Mouse (Mus musculus) embryonic facial prominence, embryonic 14.5 days (tissue): ENCODE data around the gene Ppp2r2c. TPM values are rescaled to one million over a fixed set of nuclear protein-coding genes. Genes with fewer than 3 reads are reported as not detected.

ENCODE experiments used
- ATAC-seq: fragments of 200-750 bp; cut with Nextera tagmentation; 2 replicates; pipeline ENCODE4 v1.8.0; 2017; ENCODE audit warnings: low read depth, moderate number of reproducible peaks, moderate TSS enrichment
- DNase-seq: peaks from one replicate; pipeline ENCODE4 v3.0.0-alpha.2; 2015; ENCODE audit warnings: low spot score
- H3K27ac ChIP-seq: fragments of 300-500 bp; sonication (generic); replicated peaks from 2 replicates; pipeline ENCODE4 v1.5.1; 2014; ENCODE audit warnings: low read depth, mild to moderate bottlenecking, low read length, moderate library complexity
- H3K27me3 ChIP-seq: fragments of 300-500 bp; sonication (generic); replicated peaks from 2 replicates; pipeline ENCODE4 v1.6.1; 2014; ENCODE audit warnings: low read length; ENCODE audit not compliant: control insufficient read depth, insufficient read depth
- H3K36me3 ChIP-seq: fragments of 300-500 bp; sonication (generic); 2 replicates; pipeline ENCODE4 v1.6.1; 2014; ENCODE audit warnings: low read length, mixed read lengths; ENCODE audit not compliant: control insufficient read depth, insufficient read depth
- H3K4me1 ChIP-seq: fragments of 300-500 bp; sonication (generic); 2 replicates; pipeline ENCODE4 v1.6.1; 2014; ENCODE audit warnings: antibody characterized with exemption, low read length; ENCODE audit not compliant: control insufficient read depth, insufficient read depth
- H3K4me2 ChIP-seq: fragments of 300-500 bp; sonication (generic); 2 replicates; pipeline ENCODE4 v1.6.1; 2014; ENCODE audit warnings: low read depth, mild to moderate bottlenecking, low read length, moderate library complexity, mixed read lengths
- H3K4me3 ChIP-seq: fragments of 300-500 bp; sonication (generic); 2 replicates; pipeline ENCODE4 v1.5.1; 2014; ENCODE audit warnings: low read depth, mild to moderate bottlenecking, low read length
- H3K9ac ChIP-seq: fragments of 300-500 bp; sonication (generic); 2 replicates; pipeline ENCODE4 v1.6.1; 2014; ENCODE audit warnings: low read depth, mild to moderate bottlenecking, low read length, moderate library complexity, mixed read lengths
- H3K9me3 ChIP-seq: fragments of 300-500 bp; sonication (generic); 2 replicates; pipeline ENCODE4 v1.6.1; 2016; ENCODE audit warnings: low read length; ENCODE audit not compliant: control insufficient read depth
- WGBS: fragments of 180-500 bp; shearing (Covaris S2); extraction: QIAGEN DNeasy Blood & Tissue Kit; methylation state at CpG from one replicate; pipeline ENCODE4 v1.1.7; 2014; 5-methylcytosine and 5-hydroxymethylcytosine counted together
- polyA plus RNA-seq: library from polyadenylated mRNA; unstranded; fragments of >200 nt; fragmentation: Nextera tagmentation; extraction: Ambion mirVana; gene quantifications from 2 replicates; pipeline ENCODE4 v1.2.1, GENCODE M21; 2014

Gene Ppp2r2c
- polyA plus RNA-seq, 1 experiment from 2014 or later = 3.1 TPM

DNA sequence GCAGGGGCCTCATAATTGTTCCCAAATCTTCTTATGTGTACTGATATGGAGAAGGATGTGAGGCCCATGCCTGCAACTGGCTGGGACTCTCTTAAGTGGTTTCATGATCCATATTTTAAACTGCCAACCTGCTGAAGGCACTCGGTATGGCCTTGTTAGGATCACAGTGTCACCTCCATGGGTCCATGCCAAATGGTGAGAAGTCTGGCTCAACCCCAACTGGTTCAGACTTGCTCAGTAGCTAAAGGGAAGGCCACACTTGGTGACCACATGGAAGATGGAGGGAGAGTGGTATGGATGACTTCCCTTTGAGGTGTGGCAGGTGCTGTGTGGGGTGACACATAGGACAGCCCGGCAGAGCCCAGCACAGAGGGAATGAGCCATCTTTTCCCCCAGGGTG, 9.3 kb downstream of the Ppp2r2c start:
- ATAC-seq = no peak
- Histone ChIP-seq H3K4me1 (no peaks in the 10 kb centered on the region), H3K36me3 (no peaks in the 10 kb centered on the region), H3K9ac (no peak overlapping the region), H3K9me3 (no peaks in the 10 kb centered on the region), H3K4me2 (no peak overlapping the region), H3K4me3 (no peak overlapping the region), H3K27ac (no peak overlapping the region), H3K27me3 (peaks cover 14% of the 10 kb centered on the region)
- no peak for DNase-seq
- WGBS = 72% methylated on average over 2 of the region's 2 CpGs

DNA sequence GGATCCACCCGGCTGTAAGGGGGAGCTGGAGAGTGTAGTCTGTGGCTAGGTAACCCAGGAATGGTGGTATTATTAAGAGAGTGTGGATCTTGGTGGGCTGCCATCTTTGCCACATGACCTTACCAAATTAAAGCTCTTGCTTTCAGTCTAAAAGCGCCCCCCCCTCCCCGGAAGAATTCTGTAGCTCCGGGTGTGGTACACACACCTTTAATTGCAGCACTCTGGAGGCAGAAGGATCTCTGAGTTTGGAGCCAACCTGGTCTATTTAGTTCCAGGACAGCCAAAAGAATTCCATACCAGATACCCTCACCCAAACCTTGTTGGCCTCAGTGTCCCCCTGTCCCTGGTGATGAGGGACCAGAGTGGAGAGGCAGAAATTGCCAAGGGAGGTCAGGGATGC, 10.5 kb downstream of the Ppp2r2c start:
- no peaks in the 10 kb centered on the region for H3K9me3 ChIP-seq
- H3K27ac ChIP-seq = no peak overlapping the region
- no peaks in the 10 kb centered on the region for H3K36me3 ChIP-seq
- ATAC-seq (no peak), DNase-seq (no peak)
- 86% methylated on average over 4 of the region's 4 CpGs for WGBS
- no peak overlapping the region for H3K4me2 ChIP-seq
- no peaks in the 10 kb centered on the region for H3K4me1 ChIP-seq
- no peak overlapping the region for H3K9ac ChIP-seq
- H3K4me3 ChIP-seq = no peak overlapping the region
- peaks cover 4% of the 10 kb centered on the region for H3K27me3 ChIP-seq

DNA sequence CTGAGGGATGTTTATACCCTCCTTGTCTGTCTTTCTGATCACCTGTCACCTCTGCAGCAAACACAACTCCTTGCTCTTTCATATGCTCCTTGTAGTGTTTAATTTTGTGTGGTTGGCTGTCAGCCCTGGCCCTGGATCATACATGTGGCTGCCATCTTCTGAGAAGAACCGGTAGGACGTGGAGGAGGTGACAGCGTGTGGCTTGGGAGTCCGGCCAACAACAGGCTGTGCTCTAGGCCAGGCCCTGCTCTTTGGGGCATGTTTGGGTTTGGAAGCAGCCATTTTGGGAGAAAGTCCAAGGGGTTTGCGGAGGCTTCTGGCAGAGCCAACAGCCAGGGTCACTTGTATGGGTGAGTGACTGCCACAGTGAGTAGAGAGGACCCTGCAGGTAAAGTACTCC, 12.3 kb downstream of the Ppp2r2c start:
- Histone ChIP-seq H3K4me2 (no peak overlapping the region), H3K9ac (no peak overlapping the region), H3K4me1 (no peaks in the 10 kb centered on the region), H3K27me3 (no peaks in the 10 kb centered on the region), H3K9me3 (no peaks in the 10 kb centered on the region), H3K36me3 (no peaks in the 10 kb centered on the region), H3K27ac (no peak overlapping the region), H3K4me3 (no peak overlapping the region)
- ATAC-seq (no peak), DNase-seq (no peak)
- WGBS = 75% methylated on average over 5 of the region's 5 CpGs

DNA sequence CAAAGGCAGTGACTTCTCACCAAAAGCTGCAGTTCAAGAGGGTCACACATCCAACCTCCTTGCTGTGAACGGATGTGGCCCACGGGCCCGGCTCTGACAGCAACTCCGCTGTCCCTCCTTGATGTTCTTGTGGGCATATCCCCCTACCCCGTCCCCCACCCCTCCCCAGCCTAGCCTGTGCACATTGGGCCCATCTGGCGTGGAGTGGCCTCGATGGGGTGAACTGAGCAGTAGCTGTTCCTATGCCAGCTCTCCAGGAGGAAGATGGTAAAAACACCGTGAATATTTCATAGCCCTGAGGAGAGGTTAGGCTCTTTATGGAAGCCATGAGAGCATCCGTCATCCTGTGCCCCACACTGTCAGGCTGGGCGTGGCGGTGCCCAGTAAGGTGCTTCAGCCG, 15.2 kb downstream of the Ppp2r2c start:
- no peak for DNase-seq
- no peak overlapping the region for H3K27ac ChIP-seq
- 66% methylated on average over 12 of the region's 12 CpGs for WGBS

DNA sequence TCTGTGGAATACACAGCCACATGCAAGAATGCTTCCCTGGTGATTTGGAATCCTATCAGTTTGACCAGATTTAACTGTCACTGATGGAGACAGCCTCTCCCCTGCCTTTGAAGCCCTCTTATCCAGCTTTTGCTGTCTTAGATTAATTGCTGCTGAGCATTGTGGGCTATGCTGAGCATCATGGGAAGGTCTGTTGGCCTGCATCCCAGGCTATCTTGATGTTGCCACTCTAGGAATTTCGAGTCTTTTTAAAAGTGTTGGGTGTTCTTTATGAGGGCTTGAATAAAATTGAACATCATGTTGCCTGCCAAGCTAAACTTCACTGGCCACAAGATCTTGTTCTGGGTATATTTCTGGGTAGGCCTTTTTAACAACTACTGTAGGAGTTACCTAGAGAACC, 16.8 kb downstream of the Ppp2r2c start:
- H3K27me3 ChIP-seq = no peaks in the 10 kb centered on the region
- H3K4me1 ChIP-seq = no peaks in the 10 kb centered on the region
- H3K4me2 ChIP-seq = no peak overlapping the region
- H3K9ac ChIP-seq = no peak overlapping the region
- no peaks in the 10 kb centered on the region for H3K36me3 ChIP-seq
- no peak overlapping the region for H3K27ac ChIP-seq
- H3K4me3 ChIP-seq = no peak overlapping the region
- no peak for ATAC-seq
- H3K9me3 ChIP-seq = no peaks in the 10 kb centered on the region
- no peak for DNase-seq
- 75% methylated on average over 1 of the region's 1 CpGs for WGBS

More for the DNA sequence above, 15.2 kb downstream of the Ppp2r2c start:
- no peaks in the 10 kb centered on the region for H3K27me3 ChIP-seq
- ATAC-seq = no peak
- H3K4me1 ChIP-seq = no peaks in the 10 kb centered on the region
- H3K36me3 ChIP-seq = no peaks in the 10 kb centered on the region
- H3K4me2 ChIP-seq = no peak overlapping the region
- H3K9ac ChIP-seq = no peak overlapping the region
- no peak overlapping the region for H3K4me3 ChIP-seq
- H3K9me3 ChIP-seq = no peaks in the 10 kb centered on the region

DNA sequence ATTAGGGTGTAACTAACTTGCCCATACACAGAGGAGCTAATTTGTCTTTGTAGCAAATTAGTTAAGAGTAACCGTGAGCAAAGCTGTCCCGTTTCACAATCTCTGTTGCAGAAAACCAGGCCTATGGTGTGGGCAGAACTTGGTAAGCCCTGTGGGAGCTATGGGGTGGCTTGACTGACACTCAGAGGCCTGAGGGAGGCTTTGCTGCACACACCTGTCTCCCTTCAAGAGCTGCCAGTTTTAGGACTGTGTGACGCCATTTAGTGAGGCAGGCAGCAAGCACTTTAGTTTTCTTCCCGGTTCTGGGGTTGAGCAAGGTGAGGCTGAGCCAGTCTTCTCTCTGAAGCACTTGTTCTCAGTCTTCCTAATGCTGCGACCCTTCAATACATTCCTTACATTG, 17.3 kb downstream of the Ppp2r2c start:
- WGBS = 72% methylated on average over 5 of the region's 5 CpGs
- no peaks in the 10 kb centered on the region for H3K9me3 ChIP-seq
- no peak for DNase-seq
- H3K27me3 ChIP-seq = no peaks in the 10 kb centered on the region
- no peak overlapping the region for H3K9ac ChIP-seq
- H3K27ac ChIP-seq = no peak overlapping the region
- no peaks in the 10 kb centered on the region for H3K4me1 ChIP-seq
- ATAC-seq = no peak
- H3K36me3 ChIP-seq = no peaks in the 10 kb centered on the region
- no peak overlapping the region for H3K4me2 ChIP-seq
- H3K4me3 ChIP-seq = no peak overlapping the region

DNA sequence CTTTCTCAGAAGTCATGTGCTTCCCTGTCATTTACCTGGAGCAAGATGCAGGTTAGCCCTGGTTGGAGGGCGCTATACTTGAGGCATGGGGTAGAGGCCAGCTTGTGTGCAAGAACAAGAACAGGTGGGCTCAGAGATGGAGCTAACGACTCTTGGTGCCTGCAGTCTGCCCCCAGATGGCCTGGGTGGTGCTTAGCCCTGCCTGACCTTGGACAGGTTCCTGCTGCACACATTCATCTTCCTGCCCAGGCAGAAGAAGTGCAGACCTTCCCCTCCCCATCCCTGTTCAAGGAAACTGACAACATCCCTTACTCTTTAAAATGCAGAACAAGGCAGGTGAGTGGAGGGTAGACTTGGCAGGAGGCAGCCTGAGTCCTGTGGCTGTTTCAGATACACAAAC, 18.0 kb downstream of the Ppp2r2c start:
- 68% methylated on average over 2 of the region's 2 CpGs for WGBS
- no peak overlapping the region for H3K9ac ChIP-seq
- no peak overlapping the region for H3K27ac ChIP-seq
- no peaks in the 10 kb centered on the region for H3K27me3 ChIP-seq
- no peaks in the 10 kb centered on the region for H3K36me3 ChIP-seq
- no peak for DNase-seq
- no peak for ATAC-seq
- no peak overlapping the region for H3K4me3 ChIP-seq
- H3K4me2 ChIP-seq = no peak overlapping the region
- no peaks in the 10 kb centered on the region for H3K4me1 ChIP-seq
- H3K9me3 ChIP-seq = no peaks in the 10 kb centered on the region

DNA sequence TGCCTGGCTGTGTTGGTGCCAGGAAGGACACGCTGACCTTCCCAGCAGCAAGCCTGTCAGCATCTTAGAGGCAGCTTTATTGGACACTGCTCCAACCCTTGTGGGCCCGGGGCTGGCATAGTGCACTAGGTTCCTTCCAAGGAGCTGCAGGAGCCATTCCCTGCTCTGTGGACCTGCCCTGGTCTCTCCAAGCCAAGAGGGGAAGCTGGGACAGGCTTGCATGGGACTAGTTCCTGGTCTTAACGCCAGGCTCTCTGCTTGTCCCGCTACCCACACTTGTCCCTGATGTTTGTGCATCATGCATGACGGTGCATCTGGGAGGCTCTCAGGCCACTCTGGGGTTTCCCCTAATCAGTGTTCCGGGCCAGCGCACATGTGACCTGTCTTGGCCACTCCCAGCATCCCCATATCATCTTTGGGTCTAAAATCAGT, 18.6 kb downstream of the Ppp2r2c start:
- DNase-seq (no peak), ATAC-seq (no peak)
- 71% methylated on average over 6 of the region's 7 CpGs for WGBS
- no peak overlapping the region for H3K27ac ChIP-seq
- H3K27me3 ChIP-seq = no peaks in the 10 kb centered on the region
- no peaks in the 10 kb centered on the region for H3K36me3 ChIP-seq
- no peak overlapping the region for H3K4me2 ChIP-seq
- H3K9me3 ChIP-seq = no peaks in the 10 kb centered on the region
- H3K4me3 ChIP-seq = no peak overlapping the region
- H3K9ac ChIP-seq = no peak overlapping the region
- no peaks in the 10 kb centered on the region for H3K4me1 ChIP-seq

DNA sequence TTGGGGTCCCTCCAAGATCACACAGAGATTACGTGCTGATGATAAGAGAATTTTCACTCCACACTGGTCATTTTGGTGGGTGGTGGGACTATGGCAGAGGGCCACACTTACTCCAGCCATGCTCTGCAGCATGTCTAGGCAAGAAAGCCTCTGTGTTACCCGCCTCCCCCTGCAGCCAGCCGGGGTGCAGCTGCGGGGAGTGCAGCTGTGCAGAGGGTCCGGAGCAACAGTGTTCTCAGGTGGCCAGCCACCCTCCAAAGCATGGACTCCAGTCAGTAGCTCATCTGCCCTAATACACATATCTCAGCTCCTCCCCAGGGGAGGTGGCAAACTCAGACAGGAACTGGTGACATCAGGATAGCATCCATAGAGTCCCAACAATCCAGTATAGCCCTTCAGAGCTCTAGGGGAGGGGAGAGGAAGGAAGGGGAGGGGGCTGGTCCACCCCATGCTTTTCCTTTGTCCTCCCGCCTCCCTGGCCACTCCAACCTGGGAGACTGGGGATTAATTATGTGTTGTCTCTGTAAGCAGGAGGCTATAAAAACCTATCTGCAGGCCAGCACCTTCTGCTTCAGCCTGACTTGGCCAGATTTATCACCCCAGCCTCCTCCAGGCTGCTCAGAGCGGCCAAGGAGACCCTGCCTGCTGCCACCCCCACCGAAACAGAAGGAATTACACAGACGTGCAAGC, 19.1 kb downstream of the Ppp2r2c start:
- ATAC-seq (no peak), DNase-seq (no peak)
- H3K9ac ChIP-seq = no peak overlapping the region
- 37% methylated on average over 9 of the region's 9 CpGs for WGBS
- H3K27ac ChIP-seq = no peak overlapping the region
- no peaks in the 10 kb centered on the region for H3K36me3 ChIP-seq
- H3K4me2 ChIP-seq = no peak overlapping the region
- H3K4me1 ChIP-seq = no peaks in the 10 kb centered on the region
- no peaks in the 10 kb centered on the region for H3K9me3 ChIP-seq
- no peak overlapping the region for H3K4me3 ChIP-seq
- no peaks in the 10 kb centered on the region for H3K27me3 ChIP-seq
